Mouse (Mus musculus): ENCODE measurements around the gene Lrrc17. TPM values are rescaled to one million over a fixed set of nuclear protein-coding genes. Genes with fewer than 3 reads are reported as not detected.

Lrrc17 gene
- total and polyA plus RNA-seq, 3 experiments, result not detected

GRCm38 (mm10) chr5:21542226-21542625, 1.1 kb upstream of the Lrrc17 start:
- no peak for TF ChIP-seq POLR2AphosphoS2 (IDR thresholded peaks at IDR 0.05; ENCODE audit: low read depth, low read length)
- TF ChIP-seq MAX (IDR thresholded peaks at IDR 0.05; ENCODE audit: low read length), result no peak
- no peak for TF ChIP-seq TBP (conservative IDR thresholded peaks at IDR 0.05; ENCODE audit: low read depth, low read length)
- TF ChIP-seq E2F4 (IDR thresholded peaks at IDR 0.05; ENCODE audit: insufficient replicate concordance, low read depth, low read length), result no peak
- no peak for TF ChIP-seq NELFE (IDR thresholded peaks at IDR 0.05; ENCODE audit: low read depth, low read length)
- TF ChIP-seq ZKSCAN1 (IDR thresholded peaks at IDR 0.05; ENCODE audit: borderline replicate concordance, low read depth, low read length), result no peak
- no peak for TF ChIP-seq MAZ (IDR thresholded peaks at IDR 0.05; ENCODE audit: low read depth, low read length)
- TF ChIP-seq PAX5 (IDR thresholded peaks at IDR 0.05; ENCODE audit: low read length), result no peak
- TF ChIP-seq CHD2 (IDR thresholded peaks at IDR 0.05; ENCODE audit: low read length), result no peak
- TF ChIP-seq EP300 (IDR thresholded peaks at IDR 0.05; ENCODE audit: low read length), result no peak
- no peak for TF ChIP-seq MAFK (IDR thresholded peaks at IDR 0.05; ENCODE audit: insufficient replicate concordance, low read length)
- TF ChIP-seq CTCF (conservative IDR thresholded peaks at IDR 0.05 in 1 of 2, IDR thresholded peaks at IDR 0.05 in 1 of 2; ENCODE audit: low read depth in 2 of 2, low read length in 2 of 2), result no peak
- TF ChIP-seq USF2 (conservative IDR thresholded peaks at IDR 0.05; ENCODE audit: low read depth, low read length), result no peak
- no peak for TF ChIP-seq USF1 (IDR thresholded peaks at IDR 0.05; ENCODE audit: low read depth, low read length)
- Histone ChIP-seq H3K79me2 (replicated peaks; ENCODE audit: control insufficient read depth, extremely low read depth, insufficient read depth, poor library complexity, severe bottlenecking) (no peaks in the 10 kb centered on the region; the same call in 1 of the 2 replicates), H3K36me3 (replicated peaks in 1 of 2; ENCODE audit: control insufficient read depth in 1 of 2, insufficient read depth in 1 of 2, low read length in 1 of 2) (no peaks in the 10 kb centered on the region), H3K4me2 (ENCODE audit: insufficient read depth, low read depth, poor library complexity, severe bottlenecking) (no peak overlapping the region), H3K4me3 (replicated peaks in 1 of 3; ENCODE audit: low read depth in 2 of 3, low read length in 2 of 3, poor library complexity in 1 of 3) (no peak overlapping the region), H3K27ac (ENCODE audit: insufficient read depth, low read depth) (no peak overlapping the region), H3K9me3 (replicated peaks; ENCODE audit: low read length) (no peaks in the 10 kb centered on the region), H3K27me3 (replicated peaks) (no peaks in the 10 kb centered on the region), H3K9ac (ENCODE audit: insufficient read depth, low read depth) (no peak overlapping the region), H3K4me1 (ENCODE audit: control insufficient read depth in 1 of 2, insufficient read depth in 2 of 2) (peaks cover 7 to 10% of the 10 kb centered on the region in 2 experiments)
- dilution Hi-C loops (cut with MboI; ENCODE audit: extremely low pct_ligation_motif_present, extremely low pct_unique_long_range_greater_than_20kb, low sequenced_read_pairs) (no loop called here), in situ Hi-C loops (cut with MboI; ENCODE audit: low pct_ligation_motif_present, low pct_unique_long_range_greater_than_20kb, low sequenced_read_pairs) (no loop called here)
- DNase-seq (ENCODE audit: extremely low read depth), result no peak

DNA sequence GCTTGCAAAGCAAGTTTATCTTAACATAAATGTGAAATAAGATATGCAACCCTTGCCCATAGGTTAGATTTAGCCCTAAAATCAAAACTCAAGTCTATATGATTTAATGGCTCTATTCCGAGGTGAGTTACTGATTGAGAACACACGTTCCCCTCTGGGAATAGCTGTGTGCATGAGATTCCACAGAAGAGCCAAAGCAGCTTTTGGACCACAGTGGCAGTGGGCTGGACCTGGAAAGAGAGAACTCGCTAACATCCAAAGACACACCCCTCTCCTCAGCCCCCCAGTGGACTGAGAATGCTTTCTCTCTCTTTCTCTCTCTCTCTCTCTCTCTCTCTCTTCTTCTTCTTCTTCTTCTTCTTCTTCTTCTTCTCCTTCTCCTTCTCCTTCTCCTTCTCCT, 1.5 kb downstream of the Lrrc17 start:
- Histone ChIP-seq H3K79me2 (replicated peaks; ENCODE audit: control insufficient read depth, extremely low read depth, insufficient read depth, poor library complexity, severe bottlenecking) (no peaks in the 10 kb centered on the region; the same call in 1 of the 2 replicates), H3K4me2 (ENCODE audit: insufficient read depth, low read depth, poor library complexity, severe bottlenecking) (no peak overlapping the region), H3K27ac (ENCODE audit: insufficient read depth, low read depth) (no peak overlapping the region), H3K4me1 (ENCODE audit: control insufficient read depth in 1 of 2, insufficient read depth in 2 of 2) (peaks cover 8 to 13% of the 10 kb centered on the region in 2 experiments), H3K9ac (ENCODE audit: insufficient read depth, low read depth) (no peak overlapping the region), H3K9me3 (replicated peaks; ENCODE audit: low read length) (no peaks in the 10 kb centered on the region), H3K36me3 (replicated peaks in 1 of 2; ENCODE audit: control insufficient read depth in 1 of 2, insufficient read depth in 1 of 2, low read length in 1 of 2) (no peaks in the 10 kb centered on the region), H3K4me3 (replicated peaks in 1 of 3; ENCODE audit: low read depth in 2 of 3, low read length in 2 of 3, poor library complexity in 1 of 3) (no peak overlapping the region), H3K27me3 (replicated peaks) (no peaks in the 10 kb centered on the region)
- TF ChIP-seq ZKSCAN1 (IDR thresholded peaks at IDR 0.05; ENCODE audit: borderline replicate concordance, low read depth, low read length), result no peak
- no peak for TF ChIP-seq BHLHE40 (IDR thresholded peaks at IDR 0.05; ENCODE audit: low read depth, low read length)
- TF ChIP-seq MEF2A (IDR thresholded peaks at IDR 0.05; ENCODE audit: borderline replicate concordance, low read depth, low read length), result no peak
- TF ChIP-seq POLR2AphosphoS2 (IDR thresholded peaks at IDR 0.05; ENCODE audit: low read depth, low read length), result no peak
- TF ChIP-seq NELFE (IDR thresholded peaks at IDR 0.05; ENCODE audit: low read depth, low read length), result no peak
- no peak for TF ChIP-seq MXI1 (IDR thresholded peaks at IDR 0.05; ENCODE audit: low read depth, low read length)
- no peak for TF ChIP-seq MAZ (IDR thresholded peaks at IDR 0.05; ENCODE audit: low read depth, low read length)
- TF ChIP-seq SMC3 (IDR thresholded peaks at IDR 0.05; ENCODE audit: low read depth, low read length), result no peak
- no peak for TF ChIP-seq E2F4 (IDR thresholded peaks at IDR 0.05; ENCODE audit: insufficient replicate concordance, low read depth, low read length)
- no peak for TF ChIP-seq UBTF (IDR thresholded peaks at IDR 0.05; ENCODE audit: low read depth, low read length)
- TF ChIP-seq USF2 (conservative IDR thresholded peaks at IDR 0.05; ENCODE audit: low read depth, low read length), result no peak
- TF ChIP-seq IRF4 (IDR thresholded peaks at IDR 0.05; ENCODE audit: low read depth, low read length), result no peak
- TF ChIP-seq RCOR1 (conservative IDR thresholded peaks at IDR 0.05; ENCODE audit: low read depth, low read length), result no peak
- TF ChIP-seq KAT2A (IDR thresholded peaks at IDR 0.05; ENCODE audit: insufficient replicate concordance, low read length), result no peak
- TF ChIP-seq TCF12 (IDR thresholded peaks at IDR 0.05; ENCODE audit: low read depth, low read length), result no peak
- no peak for TF ChIP-seq CTCF (conservative IDR thresholded peaks at IDR 0.05 in 1 of 2, IDR thresholded peaks at IDR 0.05 in 1 of 2; ENCODE audit: low read depth in 2 of 2, low read length in 2 of 2)
- dilution Hi-C loops (cut with MboI; ENCODE audit: extremely low pct_ligation_motif_present, extremely low pct_unique_long_range_greater_than_20kb, low sequenced_read_pairs), result no loop called here
- DNase-seq (ENCODE audit: extremely low read depth), result no peak
- in situ Hi-C loops (cut with MboI; ENCODE audit: low pct_ligation_motif_present, low pct_unique_long_range_greater_than_20kb, low sequenced_read_pairs), result no loop called here

All from CH12.LX (cell line).